Comparison of ENCODE assay signal across 11 mouse cellular contexts in the genomic region with DNA sequence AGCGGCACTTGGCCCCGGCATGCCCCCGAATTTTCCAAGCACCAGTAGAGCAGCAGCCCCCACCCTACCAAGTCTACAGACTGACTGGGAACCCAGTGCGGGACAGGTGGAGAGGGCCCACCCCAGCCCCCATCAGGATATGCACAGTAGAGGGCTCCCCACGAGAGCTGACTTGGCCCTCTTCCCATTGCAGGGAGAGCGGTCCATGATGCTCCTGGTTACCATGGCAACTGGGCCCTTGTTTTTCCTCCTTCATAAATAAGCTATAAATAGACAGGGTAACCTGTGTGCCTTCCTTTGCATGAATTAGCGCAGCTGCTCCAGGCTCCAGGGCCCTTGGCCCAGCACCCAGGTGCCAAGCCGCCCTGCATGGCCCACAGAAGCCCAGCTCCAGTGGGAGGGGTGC. TPM values are rescaled to one million over a fixed set of nuclear protein-coding genes. Genes with fewer than 3 reads are reported as not detected.
DNase-seq lines count a peak whose midpoint lies in the region; ATAC-seq and TF ChIP-seq lines count a peak whose summit lies in the region.
"Had no signal": no experiment of that assay in that cellular context is flagged by ENCODE, and none has a peak within 500 bp of the region (broad histone marks: within the 10 kb centered on the region; RNA-seq: fewer than 3 reads in every experiment).

No protein-coding gene starts in this region.

- peak; percentile 38; the same call in 1 of the 2 replicates for ATAC-seq in embryonic facial prominence, embryonic 13.5 days (ENCODE audit: insufficient number of reproducible peaks, insufficient read depth, low FRiP score, low TSS enrichment, low read depth)
- ATAC-seq in forebrain, embryonic 16.5 days, result peak; percentile 51
- ATAC-seq: Patski had no signal

- H3K27me3 ChIP-seq in embryonic facial prominence, embryonic 13.5 days, result peaks cover 4% of the 10 kb centered on the region; the same call in 1 of the 2 replicates
- H3K27me3 ChIP-seq in embryonic facial prominence, embryonic 10.5 days (replicated peaks; ENCODE audit: low read depth, poor library complexity, severe bottlenecking), result 0 out of 2 replicates have a peak, but pooled peaks cover 3% of the 10 kb centered on the region
- no peaks in the 10 kb centered on the region for H3K27me3 ChIP-seq in forebrain, embryonic 16.5 days (replicated peaks; ENCODE audit: control insufficient read depth, insufficient read depth, low read length)
- H3K27me3 ChIP-seq: Patski had no signal

- no peak overlapping the region for H3K27ac ChIP-seq in embryonic facial prominence, embryonic 13.5 days
- H3K27ac ChIP-seq in embryonic facial prominence, embryonic 10.5 days (replicated peaks), result no peak overlapping the region
- H3K27ac ChIP-seq in forebrain, embryonic 16.5 days (ENCODE audit: low read length), result peak overlapping the region; percentile 30; the same call in 1 of the 2 replicates
- H3K27ac ChIP-seq: heart, embryonic 10.5 days had no signal

- no peak for TF ChIP-seq CTCF in brain, embryonic 14.5 days (IDR thresholded peaks at IDR 0.05; ENCODE audit: borderline replicate concordance, extremely low read depth, insufficient read depth, insufficient read length)

- no peaks in the 10 kb centered on the region for H3K9me3 ChIP-seq in embryonic facial prominence, embryonic 13.5 days
- peaks cover 3% of the 10 kb centered on the region; the same call in 1 of the 2 replicates for H3K9me3 ChIP-seq in embryonic facial prominence, embryonic 10.5 days
- H3K9me3 ChIP-seq in forebrain, embryonic 16.5 days (ENCODE audit: control insufficient read depth, low read length), result no peaks in the 10 kb centered on the region
- H3K9me3 ChIP-seq: heart, embryonic 10.5 days had no signal

- no peaks in the 10 kb centered on the region for H3K36me3 ChIP-seq in embryonic facial prominence, embryonic 13.5 days
- 0 out of 2 replicates have a peak, but pooled peaks cover 3% of the 10 kb centered on the region for H3K36me3 ChIP-seq in embryonic facial prominence, embryonic 10.5 days (replicated peaks)
- no peaks in the 10 kb centered on the region for H3K36me3 ChIP-seq in forebrain, embryonic 16.5 days (ENCODE audit: control insufficient read depth, insufficient read depth)
- H3K36me3 ChIP-seq: heart, embryonic 10.5 days had no signal

- 69% methylated on average over 8 of the region's 8 CpGs for WGBS in embryonic facial prominence, embryonic 13.5 days
- 79% methylated on average over 8 of the region's 8 CpGs for WGBS in embryonic facial prominence, embryonic 10.5 days
- WGBS in forebrain, embryonic 16.5 days, result 39% methylated on average over 8 of the region's 8 CpGs

- intact Hi-C loops in left cerebral cortex, postnatal 25 days (cut with DNase I), result no loop called here

- no peak overlapping the region for H3K4me2 ChIP-seq in embryonic facial prominence, embryonic 13.5 days
- H3K4me2 ChIP-seq in forebrain, embryonic 16.5 days (ENCODE audit: low read length), result peak overlapping the region; percentile 22

- no peak overlapping the region for H3K9ac ChIP-seq in embryonic facial prominence, embryonic 13.5 days
- H3K9ac ChIP-seq in forebrain, embryonic 16.5 days (replicated peaks; ENCODE audit: low read depth, low read length), result no peak overlapping the region

- DNase-seq in embryonic facial prominence, embryonic 10.5 days (ENCODE audit: low spot score), result no peak
- peak; percentile 88 for DNase-seq in brain, embryonic 14.5 days (ENCODE audit: low read depth)
- peak; percentile 40 to 74 for DNase-seq in left cerebral cortex, postnatal 25 days (ENCODE audit: low spot score in 2 of 2)
- DNase-seq in gastrocnemius, postnatal 10 days, result no peak
- no peak for DNase-seq in urinary bladder, postnatal 10 days (ENCODE audit: low spot score)
- DNase-seq in kidney, adult 9 months, result no peak
- DNase-seq: lung, postnatal 14 days had no signal

- peaks cover 24% of the 10 kb centered on the region for H3K4me1 ChIP-seq in embryonic facial prominence, embryonic 13.5 days
- peaks cover 14% of the 10 kb centered on the region for H3K4me1 ChIP-seq in embryonic facial prominence, embryonic 10.5 days
- H3K4me1 ChIP-seq in forebrain, embryonic 16.5 days (replicated peaks; ENCODE audit: control insufficient read depth, insufficient read depth, low read length), result peaks cover 21% of the 10 kb centered on the region

- no peak overlapping the region for H3K4me3 ChIP-seq in embryonic facial prominence, embryonic 13.5 days
- no peak overlapping the region for H3K4me3 ChIP-seq in embryonic facial prominence, embryonic 10.5 days
- no peak overlapping the region for H3K4me3 ChIP-seq in forebrain, embryonic 16.5 days (replicated peaks; ENCODE audit: low read length)
- H3K4me3 ChIP-seq: heart, embryonic 10.5 days had no signal

- TF ChIP-seq POLR2A in brain, embryonic 14.5 days (IDR thresholded peaks at IDR 0.05; ENCODE audit: borderline replicate concordance, extremely low read depth, insufficient read depth, insufficient read length, poor library complexity, severe bottlenecking), result no peak

RNA-seq across cellular contexts. Expression of a gene that starts 3.3 kb away (rescaled TPM):
- 261 and 274 TPM in 2 replicates for polyA plus RNA-seq in embryonic facial prominence, embryonic 13.5 days (2015; fragmentation: Nextera tagmentation; extraction: Ambion mirVana)
- 331 and 334 TPM in 2 replicates for polyA plus RNA-seq in embryonic facial prominence, embryonic 10.5 days (2016; fragmentation: Nextera tagmentation; extraction: Ambion mirVana)
- polyA plus RNA-seq in brain, embryonic 14.5 days (2012; rRNA removed), result 265 and 300 TPM in 2 replicates
- 289 and 291 TPM in 2 replicates for polyA plus RNA-seq in forebrain, embryonic 16.5 days (2015; fragmentation: Nextera tagmentation; extraction: Ambion mirVana)
- total RNA-seq in left cerebral cortex, postnatal 25 days (2021), result 100 to 1,000 TPM; 213 to 217 TPM
- total RNA-seq in gastrocnemius, postnatal 10 days (2021), result 100 to 1,000 TPM; 278 to 306 TPM

Comparison
In these comparisons a context has a peak if more than half of its experiments do, and no peak if none do; other contexts are left out.
1. DNase-seq: peak in brain, embryonic 14.5 days (single experiment) and left cerebral cortex, postnatal 25 days (2 of 2); none in embryonic facial prominence, embryonic 10.5 days (single experiment), gastrocnemius, postnatal 10 days (single experiment), urinary bladder, postnatal 10 days (single experiment) and kidney, adult 9 months (single experiment).